Mouse (Mus musculus): Measurements from ENCODE around the gene Tgds. TPM values are rescaled to one million over a fixed set of nuclear protein-coding genes. Genes with fewer than 3 reads are reported as not detected.
"Not testable (repeated sequence)": the region's sequence is repeated elsewhere in the genome, so short reads cannot be mapped to it uniquely, and the experiment has no call there.

Gene Tgds
- total RNA-seq (2017), result 9.3 to 26.2 TPM (median 25.2 TPM) in 3 replicates

DNA sequence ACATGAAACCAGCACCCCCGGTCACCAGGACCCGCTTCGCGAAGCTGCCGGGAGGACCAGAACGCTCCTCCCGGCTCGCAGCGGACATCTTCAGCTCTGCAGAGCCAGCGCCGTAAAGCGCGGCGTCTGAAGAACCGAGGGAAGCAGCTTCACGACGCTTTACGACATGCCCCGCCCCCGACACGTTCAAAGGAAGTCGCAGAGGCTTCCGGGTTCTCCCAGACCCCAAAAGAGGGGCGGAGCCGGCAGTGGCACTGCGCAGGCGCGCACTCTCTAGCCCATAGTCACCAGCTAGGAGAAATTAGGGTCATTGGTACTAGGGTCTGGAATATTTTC lies at the start of gene Tgds:
Gene Tgds, minus strand, starts transcription at position 114 of the 336 bp plus-strand sequence.
- peak; percentile 79 for ATAC-seq (replicated peaks; ENCODE audit: insufficient number of reproducible peaks, low FRiP score, low TSS enrichment, poor library complexity, severe bottlenecking)

DNA sequence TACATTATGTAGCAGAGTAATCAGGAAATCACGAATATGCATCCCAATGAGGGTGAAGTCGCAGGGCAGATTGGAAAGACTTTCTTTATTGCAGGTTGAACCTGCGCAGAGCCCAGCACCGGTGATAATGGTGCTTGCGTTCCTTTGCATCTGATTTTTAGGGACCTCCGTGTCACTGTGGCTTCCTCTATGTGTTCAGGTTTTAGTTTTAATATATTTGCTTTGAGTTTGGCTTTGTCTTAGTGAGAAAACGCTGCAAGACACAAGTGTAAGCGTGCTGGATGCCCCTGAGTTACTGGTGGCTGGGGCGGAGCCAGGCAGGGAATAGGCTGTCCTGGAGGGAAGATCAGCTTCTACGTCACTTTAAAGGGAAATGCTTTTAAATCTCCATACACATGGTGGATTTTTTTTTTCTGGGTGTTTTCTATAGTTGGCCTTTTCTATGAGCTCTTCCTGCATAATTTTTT lies 48.2 kb upstream of the Tgds start:
- ATAC-seq (replicated peaks; ENCODE audit: insufficient number of reproducible peaks, low FRiP score, low TSS enrichment, poor library complexity, severe bottlenecking), result no peak

DNA sequence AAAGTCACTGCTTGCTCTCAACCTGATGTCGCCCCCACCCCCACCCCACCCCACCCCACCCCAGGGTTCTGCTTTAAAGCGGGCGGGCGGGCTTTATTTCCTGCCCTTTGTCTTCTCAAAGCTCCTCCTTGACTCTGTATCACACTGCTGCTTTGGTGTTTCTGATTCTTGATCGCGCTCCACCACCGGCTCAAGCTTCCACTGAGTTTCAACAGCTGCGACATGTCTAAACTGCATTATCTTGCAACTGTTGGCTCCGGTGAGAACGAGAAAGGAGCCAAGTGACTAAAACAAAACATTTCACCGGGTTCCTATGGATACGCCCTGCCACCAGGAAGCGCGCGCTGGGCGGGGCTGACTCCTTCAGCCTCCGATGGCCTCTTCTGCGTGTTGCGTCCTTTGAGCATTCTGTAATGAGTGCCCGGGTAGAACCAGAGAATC lies 47.6 kb upstream of the Tgds start:
- peak; percentile 75 for ATAC-seq (replicated peaks; ENCODE audit: insufficient number of reproducible peaks, low FRiP score, low TSS enrichment, poor library complexity, severe bottlenecking)

DNA sequence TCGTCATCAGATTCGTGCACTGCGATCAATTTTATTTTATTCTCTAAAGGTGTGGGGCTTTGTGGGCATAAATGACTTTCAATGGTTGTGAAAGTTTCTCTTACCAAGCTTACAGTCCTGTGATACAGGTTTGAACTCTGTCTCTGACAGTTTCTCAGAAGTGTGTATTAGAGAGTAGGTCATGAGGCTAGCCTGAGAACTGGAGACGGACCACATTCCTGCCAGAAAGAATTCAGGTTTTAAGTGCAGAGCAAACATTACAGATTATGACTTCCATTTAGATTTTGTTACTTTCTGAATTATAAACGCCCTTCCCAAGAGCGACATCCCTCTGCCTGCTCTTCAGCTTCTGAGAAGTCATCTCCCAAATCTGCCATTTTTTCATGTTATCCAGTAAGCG lies 47.1 kb upstream of the Tgds start:
- no peak for ATAC-seq (replicated peaks; ENCODE audit: insufficient number of reproducible peaks, low FRiP score, low TSS enrichment, poor library complexity, severe bottlenecking)

DNA sequence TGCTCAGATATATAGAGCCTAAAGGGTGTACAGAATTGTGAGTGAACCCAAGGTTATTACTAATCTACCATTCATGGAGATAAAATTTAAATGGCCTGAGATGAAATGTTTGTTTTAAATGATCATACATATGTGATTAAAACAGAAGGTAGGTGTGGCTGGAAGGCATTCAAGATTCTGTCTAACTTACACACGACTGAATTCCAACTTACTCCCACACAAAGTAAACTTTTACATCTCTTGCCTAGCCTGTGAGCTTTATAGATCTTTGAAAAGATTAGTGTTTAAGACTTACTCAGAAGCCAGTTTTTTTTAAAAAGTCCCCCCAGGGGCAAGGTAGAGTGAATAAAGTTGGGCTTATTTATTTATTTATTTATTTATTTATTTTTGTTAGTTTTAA lies 46.7 kb upstream of the Tgds start:
- no peak for ATAC-seq (replicated peaks; ENCODE audit: insufficient number of reproducible peaks, low FRiP score, low TSS enrichment, poor library complexity, severe bottlenecking)

DNA sequence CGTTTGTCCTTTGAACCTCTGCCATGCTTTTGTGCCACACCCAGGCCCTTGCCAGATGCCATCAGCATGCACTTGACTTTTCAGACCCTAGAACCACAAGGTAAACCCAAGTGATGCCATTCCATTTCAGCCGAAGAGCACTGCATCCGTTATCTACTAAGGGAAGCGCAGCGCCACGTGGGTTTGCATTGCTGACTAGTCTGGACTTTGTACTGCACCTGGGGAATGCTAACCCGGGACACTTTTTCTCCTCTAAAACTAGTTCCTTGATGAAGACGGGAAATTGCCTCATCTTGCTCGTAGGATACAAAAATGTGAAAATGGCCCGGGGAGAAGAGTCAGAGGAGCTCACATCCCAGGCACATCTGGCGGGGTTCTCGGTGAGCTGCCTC lies 43.1 kb upstream of the Tgds start:
- ATAC-seq (replicated peaks; ENCODE audit: insufficient number of reproducible peaks, low FRiP score, low TSS enrichment, poor library complexity, severe bottlenecking), result no peak

DNA sequence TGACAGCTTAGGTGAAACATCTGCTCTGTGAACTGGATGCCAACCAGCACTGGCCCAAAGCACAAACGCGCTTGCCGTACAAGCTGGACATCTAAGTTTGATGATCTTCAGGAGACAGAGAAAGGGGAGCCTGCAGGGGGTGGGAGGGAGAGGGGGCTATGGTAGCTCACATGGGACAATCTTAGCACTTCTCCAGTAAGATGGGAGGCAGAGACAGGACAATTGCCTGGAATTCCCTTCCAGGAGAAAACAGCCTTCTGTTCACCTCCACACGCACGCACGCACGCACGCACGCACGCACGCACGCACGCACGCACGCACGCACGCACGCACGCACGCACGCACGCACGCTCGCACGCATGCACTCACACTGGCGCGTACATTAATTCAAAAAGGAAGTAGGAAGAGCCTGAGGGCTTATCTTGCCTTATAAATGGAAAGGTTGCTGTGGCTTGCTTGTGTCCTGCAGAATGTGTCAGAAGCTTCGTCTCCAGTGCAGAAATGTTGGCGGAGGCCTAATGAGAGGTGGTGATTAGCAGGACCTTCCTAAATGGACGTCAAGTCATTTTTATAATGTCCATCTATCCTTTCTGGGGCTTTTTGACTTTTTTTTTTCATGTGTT lies 42.6 kb upstream of the Tgds start:
- ATAC-seq (replicated peaks; ENCODE audit: insufficient number of reproducible peaks, low FRiP score, low TSS enrichment, poor library complexity, severe bottlenecking), result no peak

DNA sequence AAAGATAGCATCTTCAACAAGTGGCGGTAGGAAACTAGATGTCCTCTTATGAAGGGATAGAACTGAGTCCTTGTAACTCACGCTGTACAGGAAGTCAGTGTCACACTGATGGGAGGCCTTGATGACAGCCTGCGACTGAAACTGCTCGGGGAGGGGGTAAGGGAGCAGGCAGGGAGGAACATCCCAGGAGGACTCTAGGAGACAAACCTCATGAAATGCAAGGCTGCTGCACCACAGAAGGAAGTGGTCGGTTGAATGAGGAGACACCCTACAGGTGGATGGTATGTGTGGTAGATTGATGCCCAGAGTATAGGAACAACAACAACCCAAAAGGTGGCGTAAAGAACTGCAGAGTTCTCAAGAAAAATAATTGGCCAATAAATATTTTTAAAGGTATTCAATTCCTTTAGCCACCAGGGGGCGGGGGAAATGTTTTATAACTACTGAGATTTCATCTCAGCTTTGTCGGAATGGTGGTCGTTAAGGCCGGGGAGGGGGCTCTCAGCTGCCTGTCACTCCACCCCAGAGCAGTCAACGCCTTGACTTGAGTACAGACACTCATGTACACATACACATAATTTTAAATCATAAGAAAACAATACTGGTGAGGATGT lies 41.1 kb upstream of the Tgds start:
- no peak for ATAC-seq (replicated peaks; ENCODE audit: insufficient number of reproducible peaks, low FRiP score, low TSS enrichment, poor library complexity, severe bottlenecking)

DNA sequence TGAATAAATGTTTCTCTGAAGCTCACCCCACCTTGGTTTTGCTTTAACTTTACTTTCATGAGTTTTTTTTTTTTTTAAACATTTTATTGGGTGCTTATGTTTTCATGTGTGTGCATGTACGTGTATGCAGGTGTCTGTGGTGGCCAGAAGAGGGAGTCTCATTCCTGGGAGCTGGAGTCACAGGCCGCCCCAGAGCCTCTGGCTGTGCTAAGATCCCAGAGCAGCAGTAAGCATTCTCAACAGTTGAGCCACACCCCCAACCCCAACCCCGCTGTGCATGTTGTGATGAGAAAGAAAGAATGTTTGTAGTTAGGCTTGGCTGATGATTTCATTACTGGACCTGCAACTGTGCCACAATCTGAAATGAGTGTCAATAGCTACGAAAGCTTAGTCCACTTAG lies 36.2 kb upstream of the Tgds start:
- no peak for ATAC-seq (replicated peaks; ENCODE audit: insufficient number of reproducible peaks, low FRiP score, low TSS enrichment, poor library complexity, severe bottlenecking)

DNA sequence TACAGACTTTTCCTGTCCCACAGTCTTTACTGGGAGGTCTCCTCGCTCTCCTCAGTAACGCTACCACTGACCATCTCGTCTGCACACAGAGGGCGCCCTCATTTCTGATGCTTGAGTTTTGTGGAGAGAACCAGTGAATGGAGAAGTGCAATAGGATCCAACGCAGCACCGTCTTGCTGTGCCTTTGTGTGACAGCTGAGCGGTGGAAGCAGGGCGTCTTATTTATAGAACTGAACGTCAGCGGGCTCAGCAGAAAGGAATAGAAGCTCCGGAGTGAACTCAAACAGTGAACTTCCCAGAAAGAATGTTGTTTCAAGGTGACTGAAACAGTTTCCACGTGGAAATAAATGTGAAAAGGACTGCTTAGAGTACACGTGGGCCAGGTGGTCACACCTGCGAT lies 30.1 kb upstream of the Tgds start:
- ATAC-seq (replicated peaks; ENCODE audit: insufficient number of reproducible peaks, low FRiP score, low TSS enrichment, poor library complexity, severe bottlenecking), result no peak

DNA sequence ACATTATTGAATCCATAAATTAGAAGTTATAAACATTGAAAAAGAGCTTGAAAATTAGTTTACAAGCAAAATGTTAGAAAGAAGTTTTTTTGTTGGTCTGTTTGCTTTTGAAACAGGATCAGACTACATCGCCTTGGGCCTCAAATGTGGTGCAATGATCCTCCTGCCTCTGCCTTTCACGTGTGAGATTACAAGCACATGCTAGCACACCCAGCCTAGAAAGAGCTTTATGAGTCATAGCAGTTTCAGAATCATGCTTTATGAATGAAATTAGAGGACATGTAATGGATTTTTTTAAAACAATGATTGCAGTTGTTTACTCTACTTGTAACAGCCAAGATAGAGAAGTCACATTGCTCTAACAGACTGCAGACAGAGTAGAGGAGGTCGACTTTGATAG lies 29.2 kb upstream of the Tgds start:
- no peak for ATAC-seq (replicated peaks; ENCODE audit: insufficient number of reproducible peaks, low FRiP score, low TSS enrichment, poor library complexity, severe bottlenecking)

DNA sequence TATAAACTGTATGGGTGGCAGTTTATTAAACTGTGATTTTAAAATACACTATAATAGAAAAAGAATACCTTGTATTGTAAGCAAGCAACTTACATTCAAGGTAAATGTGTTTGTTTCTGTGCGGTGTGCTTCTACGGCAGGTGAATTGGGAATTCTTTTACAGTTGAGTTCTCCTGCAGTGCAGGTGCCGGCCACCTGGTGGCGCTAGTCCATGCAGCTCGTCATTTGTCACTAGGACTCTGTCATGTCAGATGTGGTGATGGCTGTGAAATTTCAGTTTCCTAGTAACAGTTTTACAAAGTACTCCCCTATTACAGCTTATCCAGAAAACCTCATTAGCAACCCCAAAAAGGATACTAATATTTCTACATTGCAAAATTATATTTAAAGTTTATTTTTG lies 24.6 kb upstream of the Tgds start:
- ATAC-seq (replicated peaks; ENCODE audit: insufficient number of reproducible peaks, low FRiP score, low TSS enrichment, poor library complexity, severe bottlenecking), result peak; percentile 67; the same call in 1 of the 2 replicates

DNA sequence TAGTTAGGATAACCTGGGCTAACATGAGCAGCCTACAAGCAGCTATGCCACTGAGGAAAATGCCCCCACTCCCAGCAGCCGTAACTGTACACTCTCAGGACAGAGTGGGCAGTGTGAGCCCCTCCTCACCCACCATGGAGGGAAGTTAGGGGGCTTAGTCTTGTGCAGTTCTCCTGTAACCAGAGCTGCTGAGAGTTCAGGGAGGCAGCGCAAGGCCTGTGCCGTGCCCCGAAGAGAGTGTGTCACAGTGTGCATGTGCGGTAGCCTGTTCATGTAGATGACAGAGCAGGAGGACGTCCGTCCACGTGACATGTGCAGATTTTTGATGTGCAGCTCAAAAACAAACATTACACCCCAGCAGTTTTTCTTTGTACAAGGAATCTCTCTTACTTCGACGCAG lies 24.2 kb upstream of the Tgds start:
- no peak for ATAC-seq (replicated peaks; ENCODE audit: insufficient number of reproducible peaks, low FRiP score, low TSS enrichment, poor library complexity, severe bottlenecking)

DNA sequence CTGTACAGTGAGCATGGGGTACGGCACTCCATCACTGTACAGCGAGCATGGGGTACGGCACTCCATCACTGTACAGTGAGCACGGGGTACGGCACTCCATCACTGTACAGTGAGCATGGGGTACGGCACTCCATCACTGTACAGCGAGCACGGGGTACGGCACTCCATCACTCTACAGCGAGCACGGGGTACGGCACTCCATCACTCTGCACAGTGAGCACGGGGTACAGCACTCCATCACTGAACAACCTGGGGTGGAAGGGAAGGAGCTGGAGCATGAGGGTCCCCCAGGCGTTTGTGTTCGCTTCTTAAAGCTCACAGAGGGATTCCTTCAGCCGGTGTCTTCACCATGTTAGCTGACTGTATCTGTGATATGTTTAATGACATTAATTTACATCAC lies 23.5 kb upstream of the Tgds start:
- not testable (repeated sequence) for ATAC-seq (replicated peaks; ENCODE audit: insufficient number of reproducible peaks, low FRiP score, low TSS enrichment, poor library complexity, severe bottlenecking)

DNA sequence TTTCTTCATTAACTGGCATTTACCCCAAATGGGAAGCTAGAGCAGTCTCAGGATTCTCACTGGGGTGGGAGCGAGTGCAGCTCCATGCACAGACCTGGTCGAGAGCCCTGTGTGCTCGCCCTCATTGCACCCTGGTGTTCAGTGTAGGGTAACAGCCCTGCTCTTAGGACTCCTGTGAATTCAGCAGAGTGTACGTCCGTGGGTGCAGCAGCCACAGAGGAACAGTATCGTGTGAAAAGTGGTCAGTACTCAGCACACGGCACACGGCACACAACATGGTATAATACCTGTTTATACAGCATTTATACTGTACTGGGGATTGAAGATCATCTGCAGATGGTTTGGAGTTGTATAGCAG lies 19.7 kb upstream of the Tgds start:
- no peak for ATAC-seq (replicated peaks; ENCODE audit: insufficient number of reproducible peaks, low FRiP score, low TSS enrichment, poor library complexity, severe bottlenecking)

DNA sequence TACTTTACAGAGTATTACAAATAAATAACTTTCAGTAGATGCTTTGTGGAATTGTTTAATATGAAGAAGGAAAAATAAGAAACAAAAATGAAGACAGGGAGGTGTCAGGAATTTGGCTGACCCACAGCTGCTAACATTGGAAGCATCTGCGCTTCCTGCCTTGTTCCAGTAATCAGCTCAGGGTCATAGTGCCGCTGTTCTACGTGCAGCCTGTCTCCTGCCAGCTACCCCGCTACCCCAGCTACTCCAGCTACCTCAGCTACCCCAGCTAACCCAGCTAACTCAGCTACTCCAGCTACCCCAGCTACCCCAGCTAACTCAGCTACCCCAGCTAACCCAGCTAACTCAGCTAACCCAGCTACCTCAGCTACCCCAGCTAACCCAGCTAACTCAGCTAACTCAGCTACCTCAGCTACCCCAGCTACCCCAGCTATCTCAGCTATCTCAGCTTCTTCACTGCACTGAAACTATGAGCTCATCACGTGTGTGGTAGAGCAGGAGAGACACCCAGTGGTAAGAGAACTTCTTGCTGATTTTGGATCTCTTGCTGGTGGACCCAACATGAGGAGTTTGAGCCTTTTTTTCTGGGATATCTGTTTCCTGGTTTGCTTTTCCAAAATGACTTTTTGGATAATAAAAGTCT lies 19.2 kb upstream of the Tgds start:
- ATAC-seq (replicated peaks; ENCODE audit: insufficient number of reproducible peaks, low FRiP score, low TSS enrichment, poor library complexity, severe bottlenecking), result no peak

DNA sequence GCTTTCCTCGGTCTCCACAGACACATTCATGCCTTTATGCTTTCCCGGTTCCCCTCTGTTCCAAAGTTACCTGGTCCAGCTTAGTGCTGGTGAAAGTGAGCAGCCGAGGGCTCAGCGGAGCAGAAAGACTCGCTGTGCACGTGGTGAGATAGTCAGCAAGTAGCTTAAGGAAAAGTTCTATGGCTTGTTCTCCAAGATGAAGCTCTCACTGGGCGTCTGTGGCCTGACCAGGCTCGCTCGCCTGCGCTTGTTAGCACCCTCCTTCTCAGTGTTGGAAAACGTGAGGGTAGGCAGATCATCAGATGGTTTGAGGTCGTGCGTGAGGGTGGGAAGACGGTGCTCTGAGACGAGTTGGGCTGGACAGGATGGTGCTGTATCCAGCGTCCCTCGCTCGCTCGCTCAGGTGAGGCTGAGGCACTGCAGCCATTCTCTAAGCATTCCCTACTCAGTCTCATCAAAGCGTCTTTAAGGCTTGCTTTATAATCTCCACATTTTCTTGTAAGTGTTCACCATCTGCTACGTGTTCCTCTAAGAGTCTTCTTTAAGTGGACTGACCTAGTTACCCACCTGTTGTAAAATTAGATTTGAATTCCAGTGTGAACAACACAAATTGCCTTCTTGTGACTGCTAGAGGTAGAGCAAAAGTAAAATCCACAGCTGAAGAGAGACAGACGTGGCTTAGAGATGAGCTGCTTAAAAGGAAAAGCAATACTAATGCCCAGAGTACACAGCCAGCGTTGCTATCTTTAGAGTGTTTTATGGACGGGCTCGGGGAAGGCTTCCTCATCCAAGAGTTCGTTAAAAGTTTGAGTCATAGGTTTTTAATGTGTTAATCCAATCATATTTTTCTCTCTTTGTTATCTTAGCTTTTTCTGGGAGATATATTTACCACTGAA lies 18.3 kb upstream of the Tgds start:
- ATAC-seq (replicated peaks; ENCODE audit: insufficient number of reproducible peaks, low FRiP score, low TSS enrichment, poor library complexity, severe bottlenecking), result no peak

DNA sequence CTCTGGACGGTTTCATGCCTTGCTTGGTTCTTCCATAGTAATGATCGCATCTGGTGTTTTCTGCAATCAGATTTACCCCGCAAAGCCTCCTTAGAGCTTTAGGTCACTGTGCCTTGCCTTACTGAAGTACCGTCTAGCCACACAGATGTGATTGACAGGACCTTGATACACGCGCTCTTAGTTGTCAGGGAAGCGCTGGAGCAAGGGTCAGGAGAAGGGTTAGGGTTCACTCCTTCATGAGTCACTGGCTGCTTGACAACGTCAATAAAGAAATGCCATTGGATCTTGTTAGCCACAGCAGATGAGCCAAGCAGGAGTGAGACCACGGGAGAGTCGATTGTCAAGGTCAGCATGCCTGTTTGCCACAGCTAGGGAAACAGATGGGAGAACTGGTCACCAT lies 16.0 kb upstream of the Tgds start:
- ATAC-seq (replicated peaks; ENCODE audit: insufficient number of reproducible peaks, low FRiP score, low TSS enrichment, poor library complexity, severe bottlenecking), result no peak

DNA sequence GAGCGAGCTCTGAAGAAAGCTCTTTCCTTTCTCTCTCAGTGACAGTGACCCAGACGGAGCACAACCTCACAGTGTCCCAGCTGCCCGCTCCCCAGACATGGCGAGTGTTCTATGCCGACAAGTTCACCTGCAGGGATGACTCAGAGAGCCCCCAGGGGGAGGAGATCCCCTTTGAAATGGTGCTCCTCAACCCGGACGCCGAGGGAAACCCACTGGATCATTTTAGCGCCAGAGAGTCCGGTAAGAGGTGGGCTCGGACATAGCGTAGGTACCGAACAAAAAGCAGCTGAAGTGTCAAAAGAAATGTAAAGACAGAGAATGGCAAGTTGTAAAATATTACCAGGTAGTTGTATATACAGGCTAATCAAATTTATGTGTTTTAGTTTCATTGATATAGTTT lies 15.5 kb upstream of the Tgds start:
- no peak for ATAC-seq (replicated peaks; ENCODE audit: insufficient number of reproducible peaks, low FRiP score, low TSS enrichment, poor library complexity, severe bottlenecking)
